ENCODE assay signal across 10 mouse cellular contexts in genomic region chr11:60697561-60697960, GRCm38 (mm10). TPM values are rescaled to one million over a fixed set of nuclear protein-coding genes. Genes with fewer than 3 reads are reported as not detected.
DNase-seq lines count a peak whose midpoint lies in the region; ATAC-seq and TF ChIP-seq lines count a peak whose summit lies in the region.
"Had no signal": no experiment of that assay in that cellular context is flagged by ENCODE, and none has a peak within 500 bp of the region (broad histone marks: within the 10 kb centered on the region; RNA-seq: fewer than 3 reads in every experiment).

No protein-coding gene starts in this region.

- no peak overlapping the region for H3K27ac ChIP-seq in lung, postnatal 0 days (ENCODE audit: low read length)

- H3K9ac ChIP-seq in lung, postnatal 0 days (replicated peaks; ENCODE audit: low read depth) = no peak overlapping the region
- H3K9ac ChIP-seq: liver, embryonic 15.5 days had no signal

- no peak for TF ChIP-seq EP300 in lung, postnatal 0 days (IDR thresholded peaks at IDR 0.05)

- no peaks in the 10 kb centered on the region for H3K36me3 ChIP-seq in lung, postnatal 0 days (ENCODE audit: insufficient read depth, low read length)
- no peaks in the 10 kb centered on the region for H3K36me3 ChIP-seq in splenic B cell, adult 2 months (ENCODE audit: control insufficient read depth, insufficient read depth, low read length, poor library complexity, severe bottlenecking)
- H3K36me3 ChIP-seq: liver, embryonic 15.5 days had no signal

- peak; percentile 69 for TF ChIP-seq CTCF in lung, postnatal 0 days (IDR thresholded peaks at IDR 0.05)

- peak; percentile 17 to 20 for DNase-seq in heart, adult 18-20 months
- no peak for DNase-seq in heart, adult 11 months
- peak; percentile 82 for DNase-seq in lung, postnatal 0 days (ENCODE audit: low spot score)
- DNase-seq in lung, postnatal 25 days (ENCODE audit: low spot score) = no peak
- DNase-seq in cerebellum, postnatal 10 days = peak; percentile 4 to 35
- peak; percentile 67 for DNase-seq in splenic B cell, adult 2 months (ENCODE audit: low read depth, low spot score)
- DNase-seq in spleen, adult 18-20 months = no peak
- DNase-seq in layer of hippocampus, adult 11-12 months (ENCODE audit: low spot score) = no peak
- DNase-seq: adrenal gland, postnatal 25 days had no signal

- H3K9me3 ChIP-seq in lung, postnatal 0 days (ENCODE audit: low read length) = no peaks in the 10 kb centered on the region
- H3K9me3 ChIP-seq: liver, embryonic 15.5 days had no signal

- 60% methylated on average over 2 of the region's 2 CpGs for WGBS in lung, postnatal 0 days

- no peak overlapping the region for H3K4me3 ChIP-seq in lung, postnatal 0 days (ENCODE audit: low read depth, low read length)
- H3K4me3 ChIP-seq: liver, embryonic 15.5 days had no signal

- ATAC-seq in lung, postnatal 0 days = no peak

- no peak overlapping the region for H3K4me2 ChIP-seq in lung, postnatal 0 days (replicated peaks; ENCODE audit: low read depth, low read length)

- H3K27me3 ChIP-seq in lung, postnatal 0 days (replicated peaks; ENCODE audit: insufficient read depth, low read length) = no peaks in the 10 kb centered on the region
- no peaks in the 10 kb centered on the region for H3K27me3 ChIP-seq in splenic B cell, adult 2 months (ENCODE audit: control insufficient read depth, insufficient read depth, low read length, poor library complexity, severe bottlenecking)

- peaks cover 10% of the 10 kb centered on the region; the same call in 1 of the 2 replicates for H3K4me1 ChIP-seq in lung, postnatal 0 days (ENCODE audit: insufficient read depth, low read depth, low read length)

RNA-seq across cellular contexts. Expression of gene Llgl1, which starts 2.0 kb away (rescaled TPM):
- 10 to 100 TPM; 10.4 to 10.8 TPM for total RNA-seq in heart, adult 18-20 months (2021)
- polyA plus RNA-seq in lung, postnatal 0 days (2015; fragmentation: Nextera tagmentation; extraction: Ambion mirVana) = 22.7 and 22.9 TPM in 2 replicates

RNA-seq across cellular contexts. Expression of gene Flii, which starts 29.5 kb away (rescaled TPM):
- total RNA-seq in heart, adult 18-20 months (2021) = 100 to 1,000 TPM; 124 to 129 TPM
- polyA plus RNA-seq in lung, postnatal 0 days (2015; fragmentation: Nextera tagmentation; extraction: Ambion mirVana) = 72.4 and 77.3 TPM in 2 replicates

RNA-seq across cellular contexts. Expression of gene Mief2, which starts 30.6 kb away (rescaled TPM):
- 10 to 100 TPM; 30.5 to 34.2 TPM for total RNA-seq in heart, adult 18-20 months (2021)
- 14.5 and 15.2 TPM in 2 replicates for polyA plus RNA-seq in lung, postnatal 0 days (2015; fragmentation: Nextera tagmentation; extraction: Ambion mirVana)

Comparison
In these comparisons a context has a peak if more than half of its experiments do, and no peak if none do; other contexts are left out.
1. DNase-seq: peak in heart, adult 18-20 months (2 of 2), lung, postnatal 0 days (single experiment), cerebellum, postnatal 10 days (2 of 2) and splenic B cell, adult 2 months (single experiment); none in heart, adult 11 months (single experiment), lung, postnatal 25 days (single experiment), spleen, adult 18-20 months (0 of 2) and layer of hippocampus, adult 11-12 months (single experiment).